Mouse (Mus musculus) induced T-regulatory cell, adult 2 months (primary cell): ENCODE results near the gene Epha1.

Experiments used
- DNase-seq: peaks from one replicate; pipeline ENCODE4 v3.0.0-alpha.2; 2012; ENCODE audit warnings: low read depth

The Epha1 gene

DNA sequence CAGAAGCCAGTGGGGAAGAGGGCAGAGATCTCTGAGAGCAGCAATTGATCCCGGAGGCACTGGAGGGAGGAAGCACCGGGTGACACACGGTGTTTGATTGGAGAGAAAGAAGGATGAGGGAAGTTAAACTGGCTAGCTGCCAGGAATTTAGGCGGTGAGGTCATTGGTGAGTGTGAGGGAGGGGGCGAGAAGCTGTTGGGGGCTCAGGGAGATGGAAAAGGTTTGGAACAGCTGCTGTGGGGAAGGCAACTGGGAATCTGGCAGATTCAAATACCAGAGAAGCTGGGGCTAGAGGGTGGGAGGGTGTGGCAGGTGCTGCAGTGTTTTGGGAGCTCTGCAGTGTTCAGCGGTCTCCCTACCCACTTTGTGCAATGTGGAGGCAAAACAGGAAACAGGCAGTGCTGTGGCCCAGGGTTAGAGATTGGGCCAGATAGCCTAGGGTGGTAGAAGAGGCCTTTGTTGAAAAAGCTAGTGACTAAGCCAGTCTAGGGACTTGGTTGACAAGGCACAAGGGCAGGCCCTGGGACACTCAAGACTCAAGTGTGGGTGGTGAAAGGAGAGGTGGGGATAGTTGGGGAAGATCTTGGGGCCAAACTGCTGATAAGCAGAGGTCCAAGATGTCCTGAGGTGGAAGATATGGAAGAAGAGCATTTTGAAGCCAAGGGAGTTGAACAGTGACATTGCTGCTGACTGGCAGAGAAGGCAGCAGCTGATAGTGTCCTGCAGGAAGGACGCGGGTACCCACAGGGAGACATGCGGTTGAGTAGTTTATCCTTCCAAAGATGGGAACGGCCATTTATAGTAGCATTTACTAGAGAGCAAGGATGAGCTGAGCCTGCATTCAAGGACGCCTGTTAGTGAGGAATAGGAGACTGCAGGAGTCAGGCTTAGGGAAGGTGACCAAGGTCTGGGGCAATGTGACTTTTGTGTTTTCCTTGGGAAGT is 18.7 kb downstream of the Epha1 start:
- DNase-seq, result peak; percentile 34

DNA sequence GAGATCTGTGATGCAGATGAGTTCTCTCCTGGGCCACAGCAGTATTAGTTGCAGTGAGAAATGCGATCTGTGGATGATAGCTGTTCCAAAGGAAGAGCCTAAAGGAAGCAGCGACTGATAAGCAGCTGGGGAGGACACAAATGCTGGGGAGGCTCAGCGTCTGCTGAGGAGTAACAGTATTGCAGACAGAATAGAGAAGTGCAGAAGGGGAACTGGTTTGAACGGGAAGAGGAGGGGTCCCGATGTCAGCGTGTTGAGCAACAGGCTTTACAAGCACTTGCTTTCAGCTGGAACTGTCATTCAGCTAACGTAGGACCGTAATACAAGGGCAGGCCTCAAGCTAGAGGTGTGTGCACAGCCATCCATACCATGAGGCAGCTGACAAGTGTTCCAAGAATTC is 19.9 kb downstream of the Epha1 start:
- DNase-seq, result no peak

DNA sequence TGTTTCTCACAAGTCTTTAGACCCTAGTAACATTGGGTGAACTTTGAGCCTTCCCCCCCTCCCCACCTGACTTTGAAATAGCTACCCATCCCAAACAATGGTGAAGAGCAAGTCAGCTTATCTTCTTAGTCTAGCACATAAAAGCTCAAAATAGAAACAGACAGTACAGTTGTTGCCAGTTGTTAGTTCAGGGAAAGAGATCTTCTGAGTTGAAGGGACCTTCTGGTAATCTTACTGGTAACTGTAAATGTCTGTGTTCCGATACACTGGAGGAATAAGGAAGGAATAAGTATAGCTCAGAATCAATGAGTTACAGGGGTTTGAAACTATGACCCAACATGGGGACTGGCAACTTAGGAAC is 20.6 kb downstream of the Epha1 start:
- no peak for DNase-seq

DNA sequence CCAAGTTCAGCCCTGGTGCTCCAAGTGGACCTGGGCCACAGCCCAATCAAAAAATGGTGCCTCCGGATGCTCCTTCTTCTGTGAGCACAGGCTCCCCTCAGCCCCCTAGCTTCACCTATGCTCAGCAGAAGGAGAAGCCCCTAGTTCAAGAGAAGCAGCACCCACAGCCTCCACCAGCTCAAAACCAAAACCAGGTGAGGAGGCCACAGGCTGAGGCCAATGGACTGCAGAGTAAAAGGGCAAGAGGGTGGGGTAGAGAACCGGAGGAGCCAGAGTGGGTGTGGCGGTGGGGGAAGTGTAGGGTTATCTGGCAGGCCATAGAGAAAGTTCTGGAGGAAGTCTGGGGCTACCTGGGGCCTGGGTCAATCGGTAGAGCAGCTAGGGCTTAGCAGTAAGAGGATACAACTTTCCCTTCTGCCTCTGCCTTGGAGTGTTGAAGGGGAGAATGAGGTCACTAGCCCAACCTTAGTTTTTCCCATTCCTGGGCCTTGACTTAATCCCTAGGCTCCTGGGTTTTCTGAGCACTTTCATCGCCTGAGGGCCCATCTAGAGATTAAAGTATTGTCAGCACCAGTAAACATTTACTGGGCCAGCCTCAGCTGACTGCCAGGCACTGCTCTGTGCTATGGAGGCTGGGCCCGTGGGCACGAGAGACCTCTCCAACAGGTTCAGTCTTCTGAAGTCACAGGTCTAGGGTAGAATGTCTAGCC is 21.1 kb downstream of the Epha1 start:
- peak; percentile 29 for DNase-seq

DNA sequence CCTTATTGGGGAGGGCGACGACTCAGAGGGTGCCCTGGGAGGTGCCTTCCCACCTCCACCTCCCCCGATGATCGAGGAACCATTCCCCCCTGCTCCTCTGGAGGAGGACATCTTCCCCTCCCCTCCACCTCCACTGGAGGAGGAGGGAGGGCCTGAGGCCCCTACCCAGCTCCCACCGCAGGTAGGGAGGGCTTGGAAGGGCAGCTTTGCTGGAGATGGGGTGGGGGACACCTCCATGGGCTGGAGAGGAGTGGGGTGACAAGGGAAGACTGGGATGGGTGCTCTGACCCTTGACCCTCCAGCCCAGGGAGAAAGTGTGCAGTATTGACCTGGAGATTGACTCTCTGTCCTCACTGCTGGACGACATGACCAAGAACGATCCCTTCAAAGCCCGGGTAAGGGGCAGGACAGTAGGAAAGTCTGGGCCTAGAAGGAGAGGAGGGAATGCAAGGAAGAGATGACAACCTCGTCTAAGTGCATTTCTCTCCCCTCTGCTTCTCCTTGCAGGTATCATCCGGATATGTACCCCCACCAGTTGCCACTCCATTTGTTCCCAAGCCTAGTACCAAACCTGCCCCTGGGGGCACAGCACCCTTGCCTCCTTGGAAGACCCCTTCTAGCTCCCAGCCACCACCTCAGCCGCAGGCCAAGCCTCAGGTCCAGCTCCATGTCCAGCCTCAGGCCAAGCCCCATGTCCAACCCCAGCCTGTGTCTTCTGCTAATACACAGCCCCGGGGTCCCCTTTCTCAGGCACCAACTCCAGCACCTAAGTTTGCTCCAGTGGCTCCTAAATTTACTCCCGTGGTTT is 21.9 kb downstream of the Epha1 start:
- peak; percentile 10 for DNase-seq

DNA sequence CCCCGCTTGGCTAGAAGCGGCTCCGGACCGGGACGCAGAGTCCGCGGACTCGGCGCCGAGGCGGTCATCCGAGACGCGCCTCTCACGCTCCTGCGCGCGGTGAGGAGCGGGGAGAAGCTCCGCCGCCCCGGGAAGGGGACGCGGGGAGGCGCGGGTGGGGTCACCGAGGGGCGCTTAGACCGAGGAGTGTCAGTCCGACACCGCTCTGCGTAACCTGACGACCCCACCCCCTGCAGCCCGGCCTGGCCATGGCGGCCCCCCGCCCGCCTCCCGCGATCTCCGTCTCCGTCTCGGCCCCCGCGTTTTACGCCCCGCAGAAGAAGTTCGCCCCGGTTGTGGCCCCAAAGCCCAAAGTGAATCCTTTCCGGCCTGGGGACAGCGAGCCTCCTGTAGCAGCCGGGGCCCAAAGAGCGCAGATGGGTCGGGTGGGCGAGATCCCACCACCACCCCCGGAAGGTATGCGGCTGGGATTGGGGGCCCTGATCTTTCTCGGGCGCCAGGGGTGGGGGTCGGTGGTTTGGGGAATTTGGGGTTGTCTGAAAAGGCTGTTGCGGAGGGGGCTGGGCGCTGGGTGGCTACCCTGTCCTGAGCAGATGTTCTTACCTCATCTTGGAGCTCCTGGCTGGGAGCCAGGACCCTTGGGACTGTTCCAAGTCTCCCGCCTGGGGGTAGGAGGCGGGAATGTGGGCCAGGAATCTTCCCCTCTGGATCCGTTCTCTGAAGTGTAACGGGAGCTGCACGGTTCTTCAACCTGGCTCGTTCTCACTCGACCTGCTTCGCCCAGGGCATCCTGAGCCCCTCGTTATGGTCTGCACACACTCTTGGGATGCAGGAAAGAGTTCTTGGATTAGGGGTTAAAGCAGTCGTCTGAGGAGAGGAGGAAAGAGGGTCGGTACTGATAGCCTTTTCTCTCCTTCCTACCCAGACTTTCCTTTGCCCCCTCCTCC is 22.8 kb downstream of the Epha1 start:
- DNase-seq, result no peak

DNA sequence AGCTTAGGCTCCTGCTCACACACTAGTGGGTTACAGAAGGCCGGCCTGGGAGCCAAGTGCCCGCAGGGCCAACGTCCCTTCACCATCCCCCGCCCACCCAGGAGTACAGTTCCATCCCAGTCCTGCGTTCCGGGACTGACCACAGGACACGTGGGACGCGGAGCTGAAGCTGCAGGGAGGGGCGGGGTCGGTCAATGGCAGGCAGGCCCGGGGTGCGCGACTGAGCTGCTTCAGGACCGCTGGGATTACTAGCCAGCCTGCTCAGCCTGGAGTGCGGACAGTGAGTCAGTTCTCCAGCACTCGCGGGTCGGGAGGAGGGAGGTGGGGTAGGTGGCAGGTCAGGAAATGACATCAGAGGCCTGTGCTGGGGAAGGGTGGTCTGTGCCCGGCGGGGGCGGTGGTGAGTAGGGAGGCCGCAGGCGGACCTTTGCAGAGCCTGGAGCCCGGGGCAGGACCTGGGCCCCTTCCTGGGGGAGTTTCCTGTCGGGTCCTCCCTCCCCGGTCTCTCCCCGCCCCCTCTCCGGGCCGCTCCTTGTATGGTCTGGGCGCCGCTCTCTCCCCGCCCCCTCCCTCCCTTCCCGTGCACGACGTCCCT is 23.5 kb downstream of the Epha1 start, which contains the start of gene Zyx:
Zyx (plus strand) TSS at position 205 of the 595 bp plus-strand sequence.
- DNase-seq, result peak; percentile 91

DNA sequence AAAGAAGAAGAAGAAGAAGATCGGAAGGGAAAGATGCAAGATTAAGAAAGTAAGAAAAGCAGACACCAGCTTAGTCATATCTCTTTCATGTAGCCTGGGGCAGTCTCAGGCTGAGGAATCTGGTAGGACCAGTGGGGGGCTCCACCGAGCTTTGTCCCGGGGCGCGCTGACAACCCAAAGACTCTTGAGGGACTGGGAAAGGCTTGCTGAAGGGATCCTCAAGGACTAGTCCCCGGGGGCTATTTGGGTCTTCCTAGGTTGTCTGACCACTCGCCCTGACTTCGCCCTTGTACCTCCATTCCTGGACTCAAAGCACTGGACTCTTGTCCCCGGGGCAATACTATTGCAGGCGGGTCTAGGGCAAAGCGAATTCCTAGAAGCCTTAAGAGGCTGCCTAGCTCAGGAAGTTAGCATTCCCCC is 24.1 kb downstream of the Epha1 start:
- DNase-seq, result peak; percentile 79

DNA sequence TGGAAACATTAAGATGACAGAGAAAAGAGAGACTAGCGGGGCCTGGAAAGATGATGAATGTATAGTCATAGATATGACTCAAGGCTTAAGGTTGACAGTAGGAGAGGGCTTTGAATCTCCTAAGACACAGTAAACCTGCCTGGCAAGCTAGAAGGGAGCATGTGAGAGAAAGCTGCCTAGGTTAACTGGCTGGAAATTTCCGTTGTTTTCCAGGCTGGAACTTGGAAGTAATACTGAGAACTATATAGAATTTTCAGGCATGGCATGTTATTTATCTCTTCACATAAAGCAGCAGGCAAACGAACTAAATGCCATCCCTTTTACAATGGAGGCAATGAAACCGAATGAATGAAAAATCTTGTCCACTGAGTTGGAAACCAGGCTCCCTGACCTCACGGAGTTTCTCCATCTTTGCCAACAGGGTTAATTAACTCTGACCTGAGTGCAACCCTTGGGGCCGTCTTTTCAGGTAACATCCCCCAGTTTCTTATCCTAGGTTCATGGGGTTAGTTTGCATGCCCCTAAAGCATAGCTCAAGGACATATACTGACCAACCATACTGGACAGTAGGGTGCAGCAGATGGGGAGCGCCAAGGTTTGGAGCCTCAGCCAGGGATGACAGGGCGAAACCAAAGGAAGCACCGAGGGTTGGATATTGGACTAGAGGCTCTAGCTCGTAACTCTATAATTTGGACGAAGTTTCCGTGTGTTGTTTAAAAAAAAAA is 24.6 kb downstream of the Epha1 start:
- peak; percentile 11 for DNase-seq

DNA sequence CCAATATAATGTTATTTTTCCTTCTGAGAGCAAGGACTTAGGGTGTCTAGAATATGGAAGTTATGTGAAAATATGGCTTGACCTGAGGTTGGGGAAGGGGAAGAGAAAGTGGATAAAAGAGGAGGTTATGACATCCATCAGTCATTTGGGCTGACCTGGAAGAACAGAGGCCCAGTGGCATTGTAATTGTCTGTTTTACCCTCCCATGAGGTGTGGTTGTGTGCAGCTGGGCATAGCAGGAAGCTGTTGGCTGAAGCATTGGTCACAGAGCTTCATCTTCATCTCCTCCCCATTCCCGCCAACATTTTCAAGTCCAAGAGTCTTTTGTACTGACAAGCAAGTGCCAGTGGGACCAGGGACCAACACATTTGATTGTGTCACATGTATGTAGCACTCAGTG is 28.8 kb downstream of the Epha1 start:
- no peak for DNase-seq

DNA sequence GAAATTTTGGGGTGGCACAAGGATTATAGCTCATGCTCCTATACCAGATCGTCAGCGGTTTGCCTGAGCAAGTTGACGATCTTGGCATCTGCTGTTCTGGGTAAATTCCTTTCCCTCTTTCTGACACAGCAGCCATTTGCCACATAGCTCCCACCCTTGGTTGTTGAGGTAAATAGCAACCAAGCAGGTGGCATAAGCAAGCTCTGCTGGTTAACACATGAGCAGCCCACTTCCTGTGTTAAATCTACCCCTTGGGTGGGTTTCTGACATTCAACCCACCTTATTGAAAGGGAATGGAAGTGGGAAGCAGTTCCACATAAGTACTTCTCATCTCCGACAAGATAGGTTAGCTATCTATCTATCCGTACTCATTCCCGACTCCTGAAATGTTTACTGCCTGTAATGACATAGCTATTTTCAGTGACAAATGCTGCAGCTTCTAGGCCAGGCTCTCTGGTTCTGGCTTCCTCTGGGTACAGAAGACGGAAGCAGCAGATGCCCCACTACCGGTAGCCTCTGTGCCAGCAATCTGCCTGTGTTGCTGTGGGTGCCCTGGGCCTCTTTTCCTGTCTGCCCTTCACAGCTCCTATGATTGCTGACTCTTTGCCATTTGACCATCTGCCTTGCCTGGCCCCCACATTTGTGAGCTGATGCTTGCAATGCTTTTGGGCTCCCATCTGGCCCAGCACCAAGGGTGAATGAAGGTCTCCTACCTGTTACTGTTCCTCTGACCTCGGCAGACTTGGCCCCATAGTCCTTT is 29.5 kb downstream of the Epha1 start:
- DNase-seq, result peak; percentile 46

DNA sequence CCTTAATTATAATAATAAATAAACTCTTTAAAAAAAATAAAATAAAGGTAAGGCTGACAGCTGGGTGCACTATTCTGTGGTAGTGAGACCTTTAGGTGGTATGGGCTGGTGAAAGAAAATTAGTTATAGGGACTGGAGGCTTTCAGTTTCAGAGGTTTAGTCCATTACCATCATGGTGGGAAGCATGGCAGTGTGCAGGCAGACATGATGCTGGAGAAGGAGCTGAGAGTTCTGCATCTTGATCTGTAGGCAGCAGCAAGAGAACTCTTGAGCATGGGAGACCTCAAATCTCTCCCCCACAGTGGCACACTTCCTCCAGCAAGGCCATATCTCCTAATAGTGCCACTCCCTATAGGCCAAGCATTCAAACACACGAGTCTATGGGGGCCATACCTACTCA is 30.9 kb downstream of the Epha1 start:
- no peak for DNase-seq

DNA sequence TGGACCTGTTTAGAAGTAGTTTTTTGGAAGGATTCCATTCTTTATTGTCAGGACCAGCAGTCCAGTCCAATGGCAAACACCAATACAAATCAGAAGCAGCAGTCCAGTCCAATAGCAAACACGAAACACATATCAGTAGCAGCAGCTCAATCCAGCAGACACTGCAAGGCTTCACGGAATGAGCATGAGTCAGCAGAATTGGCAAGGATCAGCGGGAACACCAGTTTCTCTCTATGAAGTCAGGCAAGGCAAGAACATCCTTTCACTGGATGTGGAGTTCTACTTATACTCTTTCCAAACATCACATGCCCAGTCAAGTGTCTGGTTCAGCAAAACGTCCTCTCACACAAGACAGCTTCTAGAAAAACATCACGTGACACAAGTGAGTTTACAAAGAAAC is 33.1 kb downstream of the Epha1 start:
- no peak for DNase-seq

DNA sequence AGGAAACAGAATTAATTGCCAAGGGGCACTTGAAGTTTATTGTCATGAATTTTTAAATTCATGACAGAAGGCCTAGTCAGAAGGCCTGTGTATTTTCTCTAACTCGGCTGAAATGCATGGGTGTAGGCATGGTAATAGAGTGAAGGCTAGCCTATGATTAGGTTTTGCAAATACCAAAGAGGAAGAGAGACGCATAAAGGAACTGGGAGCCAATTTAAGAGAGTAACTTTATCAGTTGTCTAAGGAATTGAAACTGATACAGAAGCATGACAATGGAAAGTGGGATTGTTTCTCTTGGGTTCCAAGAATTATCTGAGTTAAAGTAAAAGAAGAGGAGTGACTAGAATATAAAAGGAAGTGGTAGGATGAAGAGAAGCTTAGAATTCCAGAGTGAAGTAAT is 33.9 kb downstream of the Epha1 start:
- no peak for DNase-seq

DNA sequence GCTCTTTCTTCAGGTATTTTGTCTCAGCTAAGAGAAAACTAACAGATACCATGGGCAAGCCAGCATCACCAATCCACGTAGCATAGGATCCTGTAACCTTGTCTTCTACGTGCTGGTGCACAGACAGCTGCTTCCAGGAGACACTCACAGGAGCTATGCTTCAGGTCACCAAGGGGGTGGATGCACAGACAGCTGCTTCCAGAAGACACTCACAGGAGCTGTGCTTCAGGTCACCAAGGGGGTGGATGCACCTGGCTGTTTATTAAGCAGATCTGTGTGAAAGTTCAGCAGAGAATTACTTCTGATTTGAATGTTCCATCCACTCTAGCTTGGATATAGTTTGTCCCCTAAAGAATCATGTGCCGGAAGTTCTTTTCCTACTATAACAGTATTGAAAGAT is 42.1 kb downstream of the Epha1 start:
- no peak for DNase-seq

DNA sequence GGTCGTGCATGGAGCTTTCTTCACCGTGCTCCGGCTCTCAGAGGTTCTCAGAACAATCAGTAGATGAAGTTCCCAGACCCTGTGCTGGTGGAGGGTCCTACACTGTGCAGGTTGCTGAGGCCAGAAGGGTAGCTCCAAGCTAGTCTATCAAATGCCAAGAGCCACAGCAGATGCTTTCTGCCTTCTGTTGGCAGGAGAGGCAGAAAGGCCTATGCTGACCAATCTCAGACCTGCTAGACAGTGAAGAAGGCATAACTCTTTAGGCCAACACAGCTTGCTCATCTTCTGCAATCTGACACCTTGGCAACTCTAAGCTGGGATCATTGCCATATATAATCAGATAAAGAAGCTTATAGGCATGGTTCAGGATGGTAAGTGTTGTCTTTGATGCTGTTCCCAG is 42.9 kb downstream of the Epha1 start:
- no peak for DNase-seq

DNA sequence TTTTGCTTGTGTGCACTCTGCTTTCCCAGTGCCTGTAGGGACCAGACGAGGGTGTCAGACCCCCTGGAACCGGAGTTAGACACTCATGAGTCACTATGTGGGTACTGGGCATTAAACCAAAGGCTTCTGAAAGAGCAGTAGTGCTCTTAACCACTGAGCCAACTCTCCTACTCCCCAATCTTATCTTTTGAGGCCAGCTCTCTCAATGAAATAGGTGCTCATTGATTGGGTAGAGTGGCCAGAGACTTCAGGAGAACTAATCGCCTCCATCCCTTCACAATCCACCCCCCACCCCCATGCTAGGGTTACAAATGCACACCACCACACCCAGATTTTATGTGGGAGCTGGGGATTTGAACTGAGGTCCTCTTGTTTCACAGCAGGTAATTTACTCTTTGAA is 44.3 kb downstream of the Epha1 start:
- DNase-seq, result no peak

DNA sequence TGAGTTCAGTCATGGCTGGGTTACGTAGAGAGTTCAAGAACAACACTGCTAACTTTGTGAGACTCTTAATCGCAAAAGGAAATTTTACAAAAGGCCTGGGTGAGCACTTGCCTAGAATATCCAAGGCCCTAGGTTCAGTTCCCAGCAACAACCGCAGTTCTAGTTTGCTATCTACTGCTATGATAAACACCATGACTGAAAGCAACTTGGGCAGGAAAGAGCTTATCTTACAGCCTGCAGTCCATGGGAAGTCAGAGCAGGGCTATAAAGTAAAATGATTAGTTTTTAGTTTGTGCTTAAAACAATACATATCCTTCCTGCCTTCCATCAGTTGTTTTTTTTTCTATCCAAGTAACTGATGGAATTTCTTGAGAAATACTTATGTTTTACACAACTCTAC is 46.6 kb downstream of the Epha1 start:
- DNase-seq, result no peak

DNA sequence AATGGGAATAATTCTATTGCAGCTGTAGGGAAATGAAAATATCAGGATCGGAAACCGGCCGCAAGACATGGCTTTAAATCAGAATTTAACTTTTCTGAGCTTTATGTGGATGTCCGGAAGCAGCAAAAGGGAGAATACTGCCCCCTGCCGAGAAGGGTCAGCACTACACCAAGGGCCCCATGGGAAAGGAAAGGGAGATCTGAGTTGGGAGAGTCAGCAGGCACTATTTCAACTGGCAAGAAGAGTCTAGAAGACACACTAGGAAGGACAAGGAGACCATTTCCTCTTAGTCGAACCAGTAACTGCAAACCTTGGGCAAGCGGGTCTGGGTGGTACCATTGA is 47.8 kb downstream of the Epha1 start:
- peak; percentile 88 for DNase-seq
